Mouse (Mus musculus) heart, adult 2 months (tissue): Measurements from ENCODE around the gene Brd7. TPM values are rescaled to one million over a fixed set of nuclear protein-coding genes. Genes with fewer than 3 reads are reported as not detected.

Source experiments
- DNase-seq, 2 experiments: peaks; one replicate each; pipeline ENCODE4 v3.0.0; 2021
- H3K27ac ChIP-seq: fragments of 200-600 bp; 2 replicates; pipeline ENCODE4 v1.8.1; 2022
- H3K27me3 ChIP-seq: fragments of 200-500 bp; 2 replicates; pipeline ENCODE4 v1.6.1; 2012; ENCODE audit warnings: mild to moderate bottlenecking, low read length, inconsistent platforms, mixed read lengths; ENCODE audit not compliant: control insufficient read depth, insufficient read depth
- H3K36me3 ChIP-seq: fragments of 200-500 bp; 2 replicates; pipeline ENCODE4 v1.6.1; 2012; ENCODE audit warnings: low read length, inconsistent platforms; ENCODE audit not compliant: control insufficient read depth, insufficient read depth
- H3K4me1 ChIP-seq: fragments of 200-500 bp; 2 replicates; pipeline ENCODE4 v1.6.1; 2011; ENCODE audit warnings: low read length; ENCODE audit not compliant: control insufficient read depth, insufficient read depth
- H3K4me3 ChIP-seq: fragments of 200-600 bp; 2 replicates; pipeline ENCODE4 v1.8.1; 2022
- H3K79me2 ChIP-seq: fragments of 200-500 bp; replicated peaks from 2 replicates; pipeline ENCODE4 v1.6.1; 2012; ENCODE audit warnings: mild to moderate bottlenecking, inconsistent platforms, low read length, moderate library complexity, mixed read lengths; ENCODE audit not compliant: control insufficient read depth, insufficient read depth
- H3K9ac ChIP-seq: fragments of 200-500 bp; 2 replicates; pipeline ENCODE4 v1.6.1; 2012; ENCODE audit warnings: low read depth, mild to moderate bottlenecking, control low read depth, inconsistent platforms, low read length, mixed read lengths
- CTCF ChIP-seq: fragments of 200-600 bp; IDR thresholded peaks from 2 replicates; pipeline ENCODE4 v1.8.1; 2022; ENCODE audit warnings: antibody characterized with exemption, mild to moderate bottlenecking, moderate library complexity
- EP300 ChIP-seq: fragments of 200-500 bp; IDR thresholded peaks from 2 replicates; pipeline ENCODE4 v1.6.1; 2011; ENCODE audit warnings: low read depth, low read length, control low read depth; ENCODE audit not compliant: insufficient read depth
- POLR2A ChIP-seq: fragments of 200-500 bp; IDR thresholded peaks from 2 replicates; pipeline ENCODE4 v1.6.1; 2011; ENCODE audit warnings: mild to moderate bottlenecking, low read depth, low read length, control low read depth; ENCODE audit not compliant: insufficient read depth
- WGBS: fragments of 180-500 bp; shearing (Covaris S2); methylation state at CpG from one replicate; pipeline ENCODE4 v1.1.7; 2018; 5-methylcytosine and 5-hydroxymethylcytosine counted together
- intact Hi-C: fragments of 180-260 bp; cut with DNase I; formaldehyde crosslinking; loops from one replicate; pipeline ENCODE4 v1.15.1; 2025
- polyA plus RNA-seq: library from polyadenylated mRNA; depleted of rRNA; stranded (reverse); fragments of >200 nt; gene quantifications from 2 replicates; pipeline ENCODE4 v1.2.3, GENCODE M21; 2012; rRNA removed
- total RNA-seq, 2 experiments: library from RNA; stranded (reverse); gene quantifications; 2 replicates each; pipeline ENCODE4 v1.2.3; 2021

The Brd7 gene
- total and polyA plus RNA-seq, 3 experiments, result 30.9 to 79.0 (median 78.9) TPM

GRCm38 (mm10) chr8:88282684-88283083 is 79.3 kb downstream of the Brd7 start:
- Histone ChIP-seq H3K9ac (no peak overlapping the region), H3K27me3 (no peaks in the 10 kb centered on the region), H3K27ac (peak overlapping the region; percentile 43), H3K36me3 (no peaks in the 10 kb centered on the region), H3K4me1 (peaks cover 14% of the 10 kb centered on the region), H3K79me2 (no peaks in the 10 kb centered on the region), H3K4me3 (no peak overlapping the region)
- DNase-seq, result peak; percentile 79 to 90
- TF ChIP-seq EP300 (peak; percentile 88), POLR2A (no peak), CTCF (no peak)
- whole genome bisulfite sequencing, result 17% methylated on average over 8 of the region's 8 CpGs
- intact Hi-C loops, result no loop called here

Other genes starting within 250 kb of the Brd7 start
- 10 to 100 TPM; 32.9 to 38.4 TPM for gene Cnep1r1, start 243.4 kb downstream of the Brd7 start, total RNA-seq
- 20.0 and 39.6 TPM in 2 replicates for gene Cnep1r1, start 243.4 kb downstream of the Brd7 start, polyA plus RNA-seq
- gene Heatr3, start 224.3 kb downstream of the Brd7 start, total RNA-seq, result 10 to 100 TPM; 21.0 to 21.4 TPM
- gene Heatr3, start 224.3 kb downstream of the Brd7 start, polyA plus RNA-seq, result 14.4 and 29.1 TPM in 2 replicates
- gene Tent4b, start 163.0 kb downstream of the Brd7 start, total RNA-seq, result 10 to 100 TPM; 18.8 to 19.2 TPM
- gene Tent4b, start 163.0 kb downstream of the Brd7 start, polyA plus RNA-seq, result 14.3 and 22.5 TPM in 2 replicates
- 1 to 10 TPM; 5.9 to 7.6 TPM for gene Adcy7, start 89.8 kb downstream of the Brd7 start, total RNA-seq
- gene Adcy7, start 89.8 kb downstream of the Brd7 start, polyA plus RNA-seq, result 10.5 and 11.8 TPM in 2 replicates
- 1 to 10 TPM; 2.3 to 2.9 TPM for gene Nkd1, start 159.2 kb upstream of the Brd7 start, total RNA-seq
- 3.4 and 3.6 TPM in 2 replicates for gene Nkd1, start 159.2 kb upstream of the Brd7 start, polyA plus RNA-seq